Mouse (Mus musculus) small intestine, adult 10 weeks (tissue): Measurements from ENCODE around the gene Bend7. TPM values are rescaled to one million over a fixed set of nuclear protein-coding genes. Genes with fewer than 3 reads are reported as not detected.

Source experiments
- polyA plus RNA-seq: library from polyadenylated mRNA; stranded (reverse); fragments of 350-450 nt; fragmentation: Illumina TruSeq; extraction: RNeasy Lipid Tissue Mini Kit (QIAGEN cat#74804); gene quantifications from one replicate; pipeline ENCODE4 v1.2.3, GENCODE M21; 2014; ENCODE audit warnings: low replicate concordance

The Bend7 gene
- polyA plus RNA-seq, result 27.0 TPM

GRCm38 (mm10) chr2:4717769-4718661 lies at the start of gene Bend7:
Gene Bend7 (plus strand): TSS chr2:4717831.

Other genes starting within 250 kb of the Bend7 start
- gene Prpf18, start 65.7 kb upstream of the Bend7 start, polyA plus RNA-seq, result 44.0 TPM
- gene Sephs1, start 163.7 kb downstream of the Bend7 start, polyA plus RNA-seq, result 38.4 TPM
- gene Phyh, start 201.2 kb downstream of the Bend7 start, polyA plus RNA-seq, result 1,524 TPM